Mouse (Mus musculus): ENCODE data around the gene Trpm7. TPM values are rescaled to one million over a fixed set of nuclear protein-coding genes. Genes with fewer than 3 reads are reported as not detected.
A peak's percentile ranks its signal among the peaks of the same experiment; 100 is the strongest.
"Not testable (repeated sequence)": the region's sequence is repeated elsewhere in the genome, so short reads cannot be mapped to it uniquely, and the experiment has no call there.

Trpm7 gene
- 3.4 and 5.6 TPM in 2 replicates for polyA plus RNA-seq (2012; rRNA removed)

GRCm38 (mm10) chr2:126875871-126876796 lies at the start of gene Trpm7:
Gene Trpm7 (minus strand): TSS chr2:126876230.
- peak; percentile 76 for DNase-seq (ENCODE audit: low read depth, low spot score)
- under 1% methylated on average over 81 of the region's 81 CpGs for WGBS

DNA sequence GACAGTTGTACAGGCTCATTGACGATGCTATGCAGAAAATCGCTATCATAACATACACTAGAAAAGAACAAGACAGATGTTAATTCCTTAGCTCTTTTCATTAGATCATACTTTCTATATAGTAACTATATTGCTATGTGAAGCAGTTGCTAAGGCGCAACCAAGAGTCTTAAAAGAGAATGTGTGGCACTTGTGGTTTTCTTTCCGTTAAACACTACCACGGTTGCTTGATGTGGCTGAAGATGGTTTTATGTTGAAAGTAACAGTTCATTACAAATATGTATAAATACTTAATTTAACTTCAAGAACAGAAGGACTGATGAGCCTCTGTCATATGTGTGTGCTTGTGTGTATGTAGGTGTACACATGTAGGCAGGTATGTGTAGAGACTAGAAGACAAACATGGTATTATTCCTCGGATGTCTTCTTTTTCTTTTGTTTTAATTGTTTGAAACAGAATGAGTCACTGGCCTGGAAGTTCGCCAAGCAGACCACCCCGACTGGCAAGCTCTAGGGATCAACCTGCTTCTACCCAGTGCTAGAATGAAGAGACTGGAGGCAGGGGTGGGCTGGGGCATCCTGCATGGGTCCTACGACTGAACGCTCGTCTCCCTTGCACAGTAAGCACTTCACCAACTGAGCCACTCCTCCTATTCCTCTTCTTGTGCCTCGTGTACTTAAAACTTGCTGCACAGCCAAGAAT lies 44.5 kb upstream of the Trpm7 start:
- no peak for DNase-seq (ENCODE audit: low read depth, low spot score)
- 77% methylated on average over 12 of the region's 12 CpGs for WGBS

DNA sequence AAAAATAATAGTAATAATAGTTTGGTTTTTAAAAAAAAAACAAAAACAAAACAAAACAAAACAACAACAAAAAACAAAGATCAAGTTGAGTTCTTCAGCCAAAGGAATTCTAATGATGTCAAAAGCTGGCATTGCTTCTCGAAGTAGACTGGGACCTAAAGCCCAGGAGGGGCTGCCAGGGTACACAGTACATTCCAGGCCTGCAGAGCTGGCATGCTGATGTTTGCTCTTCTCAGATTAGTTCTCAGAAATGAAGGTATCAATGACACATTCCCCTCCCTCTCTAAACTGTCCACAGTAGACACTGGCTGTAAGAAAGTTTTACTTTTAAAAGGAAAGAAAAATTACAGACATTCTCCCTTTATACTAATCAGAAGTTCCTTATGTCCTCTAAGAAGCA lies 40.2 kb upstream of the Trpm7 start:
- DNase-seq (ENCODE audit: low read depth, low spot score), result no peak
- 60% methylated on average over 1 of the region's 1 CpGs for WGBS

- WGBS, result 81% methylated on average over 4 of the region's 4 CpGs
- DNase-seq (ENCODE audit: low read depth, low spot score), result no peak
Observed at GRCm38 (mm10) chr2:126914096-126914495, 38.1 kb upstream of the Trpm7 start.

GRCm38 (mm10) chr2:126904162-126904561 lies 28.1 kb upstream of the Trpm7 start:
- no peak for DNase-seq (ENCODE audit: low read depth, low spot score)
- WGBS, result 73% methylated on average over 3 of the region's 3 CpGs

DNA sequence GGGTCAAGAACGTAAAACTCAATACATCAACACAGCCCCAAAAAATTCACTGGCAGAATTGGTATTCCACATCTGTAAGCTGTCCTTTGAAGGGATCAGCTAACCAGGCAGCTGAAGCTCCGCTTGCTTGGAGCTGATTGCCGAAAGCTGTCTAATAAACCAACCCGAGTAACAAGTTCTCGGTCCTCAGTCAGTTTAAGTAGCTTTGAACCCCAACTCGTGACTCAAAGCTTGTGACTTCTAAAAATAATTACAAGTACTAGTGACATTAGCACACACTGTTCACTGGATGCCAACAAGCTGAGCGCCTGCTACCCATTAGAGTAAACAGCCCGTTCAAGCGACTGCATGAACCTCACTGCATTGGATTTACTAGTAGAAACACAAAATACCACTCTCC lies 21.5 kb upstream of the Trpm7 start:
- no peak for DNase-seq (ENCODE audit: low read depth, low spot score)
- 86% methylated on average over 9 of the region's 9 CpGs for WGBS

DNA sequence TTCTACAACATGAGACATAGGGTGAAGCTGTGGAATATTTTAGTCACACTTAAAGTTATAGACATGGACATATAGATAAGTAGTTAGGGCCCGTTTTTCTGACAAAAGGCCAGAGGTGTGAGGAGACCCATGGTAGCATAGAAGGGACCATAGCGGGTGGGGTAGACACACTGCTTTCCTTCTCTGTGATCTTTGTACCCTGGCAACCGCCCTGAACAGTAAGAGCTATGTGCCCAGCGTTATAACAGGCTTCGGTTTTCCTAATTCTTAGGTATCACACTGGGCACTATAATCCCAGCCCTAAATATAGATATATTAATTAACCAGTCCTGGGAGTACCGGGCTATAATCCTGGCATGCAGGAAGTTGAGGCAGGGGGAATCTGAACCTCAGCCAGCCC lies 20.9 kb upstream of the Trpm7 start:
- WGBS, result 35% methylated on average over 6 of the region's 6 CpGs
- peak; percentile 8 for DNase-seq (ENCODE audit: low read depth, low spot score)

- no peak for DNase-seq (ENCODE audit: low read depth, low spot score)
- WGBS, result 92% methylated on average over 3 of the region's 3 CpGs
Observed at GRCm38 (mm10) chr2:126894245-126894644, 18.2 kb upstream of the Trpm7 start.

DNA sequence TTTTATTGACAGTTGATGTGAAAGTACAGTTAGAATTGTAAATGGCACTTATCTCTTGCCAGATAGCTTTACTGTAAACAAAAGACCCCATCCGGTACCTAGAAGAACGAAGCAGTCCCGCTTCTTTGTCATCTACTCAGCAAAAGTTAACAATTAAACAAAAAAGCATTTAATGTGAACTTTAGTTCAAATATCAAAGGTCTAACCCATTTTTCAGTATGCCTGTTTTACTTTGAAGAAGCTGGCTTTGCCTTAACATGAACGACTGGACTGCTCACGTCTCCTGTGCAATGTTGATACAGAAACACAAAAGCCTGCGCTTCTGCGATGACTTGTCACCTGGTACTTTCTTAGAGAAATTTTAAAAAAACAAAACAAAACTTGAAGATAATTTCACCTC lies 16.3 kb upstream of the Trpm7 start:
- 73% methylated on average over 7 of the region's 7 CpGs for WGBS
- no peak for DNase-seq (ENCODE audit: low read depth, low spot score)

DNA sequence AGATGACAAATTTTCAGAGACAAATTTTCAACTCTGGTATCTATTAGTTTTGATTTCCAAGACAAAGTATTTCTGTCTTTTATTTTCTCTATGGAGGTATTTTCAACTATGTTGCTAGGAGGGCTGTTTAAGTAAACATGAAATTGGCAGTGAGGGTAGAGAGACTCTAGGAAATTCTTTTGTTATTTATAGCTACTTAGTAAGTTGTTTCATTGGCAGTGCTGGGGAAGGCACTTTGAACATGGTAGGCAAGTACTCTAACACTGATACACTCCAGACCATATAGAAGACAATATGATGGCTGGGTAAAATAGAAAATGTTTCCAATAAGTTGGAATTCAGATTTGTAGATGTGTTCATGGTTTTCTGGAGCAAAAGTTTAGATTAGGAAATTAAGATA lies 15.7 kb upstream of the Trpm7 start:
- no peak for DNase-seq (ENCODE audit: low read depth, low spot score)

DNA sequence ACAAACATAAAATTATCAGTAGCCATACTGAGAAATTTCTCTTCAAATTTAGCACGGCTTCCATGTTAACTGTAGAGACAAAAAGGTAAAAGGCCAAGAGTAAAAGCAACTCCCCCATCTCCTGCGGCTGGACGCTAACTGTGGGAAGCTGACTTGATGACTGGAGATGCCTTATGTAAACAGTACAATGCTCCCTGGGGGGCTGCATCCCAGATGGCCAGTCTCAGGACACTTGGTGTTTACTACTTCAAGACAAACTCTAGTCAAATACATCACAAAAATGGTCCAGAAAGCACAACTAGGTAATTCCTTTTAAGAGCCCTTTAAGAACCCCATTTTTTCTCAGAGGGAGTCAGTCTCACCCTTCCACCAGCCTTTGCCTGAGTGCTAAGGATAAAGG lies 11.1 kb upstream of the Trpm7 start:
- WGBS, result 76% methylated on average over 3 of the region's 3 CpGs
- no peak for DNase-seq (ENCODE audit: low read depth, low spot score)

DNA sequence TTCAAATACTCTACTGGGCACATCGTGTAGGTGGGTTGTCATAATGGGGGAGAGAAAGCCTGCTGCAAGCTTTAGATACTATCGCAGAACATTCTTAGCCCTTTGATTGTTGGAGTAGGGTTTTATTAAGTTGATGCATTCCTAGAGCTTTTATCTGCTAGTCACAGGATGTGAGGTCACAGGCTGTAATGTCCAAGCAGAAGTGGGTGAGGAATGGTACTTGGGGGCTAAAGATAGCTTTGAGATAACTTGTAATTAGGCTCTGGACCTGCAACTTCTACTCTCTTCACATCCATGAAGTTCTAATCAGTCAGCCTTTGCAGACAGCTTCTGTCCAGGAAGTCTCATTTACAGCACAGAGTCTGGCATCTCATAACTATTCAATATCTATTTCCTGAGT lies 9.8 kb upstream of the Trpm7 start:
- 72% methylated on average over 2 of the region's 2 CpGs for WGBS

GRCm38 (mm10) chr2:126882711-126883110 lies 6.7 kb upstream of the Trpm7 start:
- WGBS, result 55% methylated on average over 2 of the region's 2 CpGs
- not testable (repeated sequence) for DNase-seq (ENCODE audit: low read depth, low spot score)

More for the DNA sequence above, 9.8 kb upstream of the Trpm7 start:
- no peak for DNase-seq (ENCODE audit: low read depth, low spot score)

DNA sequence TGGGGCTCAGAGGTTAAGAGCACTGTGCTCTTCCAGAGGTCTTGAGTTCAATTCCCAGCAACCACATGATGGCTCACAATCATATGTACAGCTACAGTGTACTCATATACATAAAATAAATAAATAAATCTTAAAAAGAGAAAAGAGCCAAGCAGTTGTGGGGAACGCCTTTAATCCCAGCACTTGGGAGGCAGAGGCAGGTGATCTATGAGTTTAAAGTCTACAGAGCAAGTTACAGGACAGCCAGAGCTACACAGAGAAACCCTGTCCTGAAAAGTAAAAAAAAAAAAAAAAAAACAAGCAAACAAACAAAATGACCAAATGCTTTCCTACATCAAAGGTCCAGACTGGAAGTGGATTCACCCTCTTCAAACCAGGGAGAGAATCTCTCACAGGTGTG lies 2.0 kb upstream of the Trpm7 start:
- no peak for DNase-seq (ENCODE audit: low read depth, low spot score)
- 89% methylated on average over 1 of the region's 1 CpGs for WGBS

GRCm38 (mm10) chr2:126875516-126875835 lies 554 bp downstream of the Trpm7 start:
- under 1% methylated on average over 18 of the region's 18 CpGs for WGBS
- no peak for DNase-seq (ENCODE audit: low read depth, low spot score)

DNA sequence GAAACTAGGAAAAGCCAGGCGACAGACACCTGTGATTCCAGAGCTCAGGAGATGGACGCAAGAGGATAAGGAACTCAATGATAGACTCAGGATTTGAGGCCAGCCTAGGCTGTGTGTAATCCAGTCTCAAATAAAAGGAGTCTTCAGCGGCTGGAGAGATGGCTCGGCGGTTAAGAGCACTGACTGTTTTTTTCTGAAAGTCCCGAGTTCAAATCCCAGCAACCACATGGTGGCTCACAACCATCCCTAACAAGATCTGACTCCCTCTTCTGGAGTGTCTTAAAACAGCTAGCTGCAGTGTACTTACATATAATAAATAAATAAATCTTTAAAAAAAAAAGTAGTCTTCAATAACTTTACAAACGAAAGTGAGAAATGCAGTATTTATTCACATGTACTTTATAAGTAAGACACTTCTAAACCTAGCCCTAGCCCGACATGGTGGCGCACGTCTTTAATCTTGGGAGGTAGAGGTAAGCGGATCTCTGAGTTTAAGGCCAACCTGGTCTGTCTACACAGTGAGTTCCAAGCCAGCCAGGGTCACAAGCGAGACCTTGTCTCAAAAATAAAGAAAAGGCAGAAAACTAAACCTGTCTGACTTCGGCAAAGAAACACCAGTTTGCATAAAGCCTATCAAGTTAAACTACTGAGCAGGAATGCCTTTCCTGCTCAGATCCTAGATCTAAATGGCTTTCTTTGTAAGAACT lies 1.1 kb downstream of the Trpm7 start:
- no peak for DNase-seq (ENCODE audit: low read depth, low spot score)
- WGBS, result 13% methylated on average over 13 of the region's 13 CpGs

DNA sequence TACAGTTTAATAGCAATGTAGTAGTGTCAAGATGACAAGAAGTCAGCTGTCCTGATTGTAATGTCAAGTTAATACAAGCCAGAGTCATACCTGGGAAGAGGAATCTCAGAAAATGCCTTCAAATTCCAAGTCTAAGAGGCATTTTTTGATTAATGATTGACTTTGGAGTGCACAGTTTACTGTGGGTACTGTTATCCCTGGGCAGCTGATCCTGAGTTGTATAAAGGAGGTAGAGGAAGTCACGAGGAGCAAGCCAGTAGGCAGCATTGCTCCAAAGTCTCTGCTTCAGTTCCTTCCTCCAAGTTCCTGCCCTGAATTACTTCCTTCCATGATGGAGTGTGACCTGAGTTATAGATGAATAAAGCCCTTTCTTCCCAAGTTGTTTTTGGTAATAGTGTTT lies 9.7 kb downstream of the Trpm7 start:
- no peak for DNase-seq (ENCODE audit: low read depth, low spot score)

DNA sequence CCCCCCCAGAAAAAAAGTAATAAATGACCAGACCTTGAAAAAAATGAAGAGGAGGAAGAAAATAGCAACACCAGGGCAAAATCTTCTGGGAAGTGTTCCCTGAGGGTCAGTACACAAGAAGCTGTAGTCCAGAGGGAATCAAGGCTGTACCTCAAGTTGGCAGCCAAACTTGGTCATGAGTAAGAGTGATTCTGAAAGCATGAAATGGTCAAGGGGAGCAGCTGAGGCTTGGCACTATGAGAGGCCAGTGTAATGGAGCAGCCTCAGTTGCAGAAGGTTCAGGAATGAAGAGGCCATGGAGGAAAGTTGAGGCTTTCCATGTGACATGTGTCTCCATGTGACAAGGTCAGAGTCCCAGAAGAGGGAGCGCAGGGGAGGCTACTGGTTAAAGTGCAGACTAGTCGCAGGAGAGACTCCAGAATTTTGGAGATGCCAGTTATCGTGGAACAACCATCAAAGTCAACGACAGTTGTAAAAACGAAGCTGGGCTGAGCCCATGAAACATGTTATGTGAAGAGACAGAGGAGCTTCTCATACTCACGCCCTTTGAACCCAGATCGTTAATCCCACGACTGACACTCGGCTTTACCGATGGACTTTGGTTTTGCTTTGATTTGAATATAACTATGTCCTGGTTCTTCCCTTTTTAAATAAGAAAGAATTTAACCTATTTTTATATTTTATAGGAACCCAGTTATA lies 10.4 kb downstream of the Trpm7 start:
- DNase-seq (ENCODE audit: low read depth, low spot score), result no peak
- 42% methylated on average over 10 of the region's 10 CpGs for whole genome bisulfite sequencing

More for the DNA sequence above, 9.7 kb downstream of the Trpm7 start:
- WGBS, result 23% methylated on average over 1 of the region's 1 CpGs

DNA sequence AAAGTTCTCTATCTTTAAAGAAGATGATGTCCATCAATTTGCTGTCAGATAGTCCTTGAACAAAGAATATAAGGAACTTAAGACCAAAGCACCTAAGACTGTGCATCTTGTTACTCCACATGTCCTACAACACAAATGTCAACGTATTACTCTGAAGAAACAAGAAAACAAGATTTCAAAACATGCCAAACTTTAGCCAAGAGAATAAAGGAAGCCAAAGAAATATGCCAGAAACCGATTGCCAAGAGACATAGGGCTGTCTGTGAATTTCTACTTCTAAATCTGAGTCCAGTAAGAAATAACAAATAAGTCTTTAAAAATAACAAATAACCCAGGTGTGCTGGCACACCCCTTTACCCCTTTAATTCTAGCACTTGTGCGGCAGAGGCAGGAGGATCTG lies 11.0 kb downstream of the Trpm7 start:
- DNase-seq (ENCODE audit: low read depth, low spot score), result no peak
- WGBS, result 79% methylated on average over 3 of the region's 3 CpGs

DNA sequence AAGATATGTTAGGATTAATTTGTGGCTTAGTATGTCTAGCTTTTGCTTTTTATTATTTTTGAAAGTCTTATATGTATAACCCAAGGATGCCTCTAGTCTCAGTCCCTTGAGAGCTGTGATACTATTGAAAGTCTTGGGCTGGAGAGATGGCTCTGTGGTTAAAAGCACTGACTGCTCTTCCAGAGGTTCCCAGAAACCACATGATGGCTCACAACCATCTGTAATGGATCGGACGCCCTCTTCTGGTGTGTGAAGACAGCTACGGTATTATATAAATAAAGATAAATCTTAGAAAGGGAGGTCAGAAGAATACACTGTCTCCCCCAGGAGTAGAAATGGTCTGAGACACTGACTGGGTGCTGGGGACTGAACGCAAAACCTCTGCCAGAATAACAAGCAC lies 31.3 kb downstream of the Trpm7 start:
- DNase-seq (ENCODE audit: low read depth, low spot score), result no peak
- 77% methylated on average over 4 of the region's 4 CpGs for WGBS

Data from large intestine, adult 2 months (tissue).